ENCODE assay signal across 8 mouse cellular contexts in the genomic region with DNA sequence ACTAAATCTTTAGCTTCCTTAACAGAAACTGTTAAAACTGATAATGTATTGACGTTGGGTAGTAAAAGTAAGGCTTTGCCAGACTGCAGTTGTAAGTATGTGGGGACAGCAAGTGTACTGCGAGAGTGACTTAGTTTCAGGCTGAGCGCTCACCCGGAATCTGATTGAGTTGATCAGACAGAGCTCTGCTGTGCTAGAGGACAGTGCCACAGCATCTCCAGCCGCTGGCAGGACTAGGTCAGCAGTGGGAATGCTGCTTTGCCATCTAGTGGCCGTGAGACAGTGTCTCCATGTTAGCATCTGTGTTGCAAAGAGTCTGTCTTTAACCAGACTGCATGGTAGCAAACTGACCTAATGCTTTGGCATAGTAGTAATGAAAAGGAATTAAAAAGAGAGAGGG.
DNase-seq lines count a peak whose midpoint lies in the region; ATAC-seq and TF ChIP-seq lines count a peak whose summit lies in the region.

No protein-coding gene starts in this region.

- H3K9ac ChIP-seq in hindbrain, postnatal 0 days (replicated peaks; ENCODE audit: low read length) = no peak overlapping the region

- H3K27ac ChIP-seq in hindbrain, postnatal 0 days = no peak overlapping the region

- peak; percentile 86 for TF ChIP-seq CTCF in hindbrain, postnatal 0 days (IDR thresholded peaks at IDR 0.05; ENCODE audit: low read depth)

- H3K4me1 ChIP-seq in hindbrain, postnatal 0 days (ENCODE audit: insufficient read depth, low read length) = no peaks in the 10 kb centered on the region

- no peaks in the 10 kb centered on the region for H3K36me3 ChIP-seq in hindbrain, postnatal 0 days (ENCODE audit: insufficient read depth, low read length)
- no peaks in the 10 kb centered on the region for H3K36me3 ChIP-seq in splenic B cell, adult 2 months (ENCODE audit: control insufficient read depth, insufficient read depth, low read length, poor library complexity, severe bottlenecking)

- H3K9me3 ChIP-seq in hindbrain, postnatal 0 days (ENCODE audit: low read length) = no peaks in the 10 kb centered on the region

- H3K4me3 ChIP-seq in hindbrain, postnatal 0 days (ENCODE audit: low read length) = no peak overlapping the region

- DNase-seq in left cerebral cortex, adult 18-20 months (ENCODE audit: low spot score in 2 of 2) = peak; percentile 41 to 49
- no peak for DNase-seq in left cerebral cortex, adult 8-10 months (ENCODE audit: low spot score in 2 of 2)
- DNase-seq in WW6 (ENCODE audit: low read depth, low spot score) = peak; percentile 5
- peak; percentile 71 for DNase-seq in embryo, embryonic 11 days
- peak; percentile 88 for DNase-seq in hindbrain, postnatal 0 days (ENCODE audit: low spot score)
- peak; percentile 9 for DNase-seq in lung, postnatal 36 days
- peak; percentile 18 for DNase-seq in splenic B cell, adult 2 months (ENCODE audit: low read depth, low spot score)
- DNase-seq in gastrocnemius, adult 18-20 months (ENCODE audit: low spot score) = no peak

- no peak overlapping the region for H3K4me2 ChIP-seq in hindbrain, postnatal 0 days (ENCODE audit: low read depth, low read length)

- WGBS in hindbrain, postnatal 0 days = 20% methylated on average over 6 of the region's 6 CpGs

- ATAC-seq in hindbrain, postnatal 0 days = peak; percentile 97

- H3K27me3 ChIP-seq in hindbrain, postnatal 0 days (ENCODE audit: insufficient read depth, low read length) = no peaks in the 10 kb centered on the region
- no peaks in the 10 kb centered on the region for H3K27me3 ChIP-seq in splenic B cell, adult 2 months (ENCODE audit: control insufficient read depth, insufficient read depth, low read length, poor library complexity, severe bottlenecking)

Comparison
In these comparisons a context has a peak if more than half of its experiments do, and no peak if none do; other contexts are left out.
1. DNase-seq: peak in left cerebral cortex, adult 18-20 months (2 of 2), WW6 (single experiment), embryo, embryonic 11 days (single experiment), hindbrain, postnatal 0 days (single experiment), lung, postnatal 36 days (single experiment) and splenic B cell, adult 2 months (single experiment); none in left cerebral cortex, adult 8-10 months (0 of 2) and gastrocnemius, adult 18-20 months (single experiment).